8 mouse cellular contexts compared by ENCODE assay signal in genomic region chr5:139956859-139957258, GRCm38 (mm10). TPM values are rescaled to one million over a fixed set of nuclear protein-coding genes. Genes with fewer than 3 reads are reported as not detected.
DNase-seq lines count a peak whose midpoint lies in the region; ATAC-seq lines count a peak whose summit lies in the region.

No protein-coding gene starts in this region.

- H3K4me3 ChIP-seq in midbrain, embryonic 11.5 days (ENCODE audit: low read depth, low read length), result no peak overlapping the region
- no peak overlapping the region for H3K4me3 ChIP-seq in midbrain, embryonic 10.5 days
- no peak overlapping the region for H3K4me3 ChIP-seq in forebrain, embryonic 11.5 days (ENCODE audit: low read depth, low read length)

- intact Hi-C loops in left cerebral cortex, postnatal 25 days (cut with DNase I), result no loop called here

- no peak overlapping the region for H3K4me2 ChIP-seq in midbrain, embryonic 11.5 days
- no peak overlapping the region for H3K4me2 ChIP-seq in forebrain, embryonic 11.5 days (ENCODE audit: low read depth, low read length, severe bottlenecking)

- 75% methylated on average over 10 of the region's 10 CpGs for WGBS in midbrain, embryonic 11.5 days
- 82% methylated on average over 10 of the region's 10 CpGs for WGBS in midbrain, embryonic 10.5 days
- 68% methylated on average over 10 of the region's 10 CpGs for WGBS in forebrain, embryonic 11.5 days

- H3K27ac ChIP-seq in midbrain, embryonic 11.5 days (ENCODE audit: low read depth, low read length), result no peak overlapping the region
- H3K27ac ChIP-seq in midbrain, embryonic 10.5 days (replicated peaks), result no peak overlapping the region
- no peak overlapping the region for H3K27ac ChIP-seq in forebrain, embryonic 11.5 days (ENCODE audit: low read depth, low read length)

- H3K4me1 ChIP-seq in midbrain, embryonic 11.5 days (ENCODE audit: control insufficient read depth, insufficient read depth, low read length), result no peaks in the 10 kb centered on the region
- H3K4me1 ChIP-seq in midbrain, embryonic 10.5 days, result peaks cover 16% of the 10 kb centered on the region
- no peaks in the 10 kb centered on the region for H3K4me1 ChIP-seq in forebrain, embryonic 11.5 days (replicated peaks; ENCODE audit: control insufficient read depth, insufficient read depth, low read length)

- ATAC-seq in midbrain, embryonic 11.5 days (ENCODE audit: low FRiP score), result no peak
- ATAC-seq in forebrain, embryonic 11.5 days (replicated peaks; ENCODE audit: low FRiP score), result no peak
- ATAC-seq in megakaryocyte progenitor cell, adult 5-6 weeks (replicated peaks; ENCODE audit: poor library complexity), result peak; percentile 90

- DNase-seq in midbrain, embryonic 11.5 days (ENCODE audit: low spot score, missing footprints), result peak; percentile 23
- DNase-seq in midbrain, embryonic 10.5 days (ENCODE audit: low spot score), result no peak
- peak; percentile 62 for DNase-seq in forebrain, embryonic 11.5 days (ENCODE audit: low spot score)
- peak; percentile 17 for DNase-seq in kidney, adult 18-20 months
- DNase-seq in spleen, adult 12 weeks (ENCODE audit: low spot score), result no peak
- no peak for DNase-seq in left cerebral cortex, postnatal 25 days (ENCODE audit: low spot score in 2 of 2)
- DNase-seq in cerebellum, adult 11-12 months, result no peak

- H3K36me3 ChIP-seq in midbrain, embryonic 11.5 days (ENCODE audit: control insufficient read depth, insufficient read depth, low read length), result no peaks in the 10 kb centered on the region
- H3K36me3 ChIP-seq in midbrain, embryonic 10.5 days, result no peaks in the 10 kb centered on the region
- H3K36me3 ChIP-seq in forebrain, embryonic 11.5 days (ENCODE audit: control insufficient read depth, insufficient read depth, low read length), result no peaks in the 10 kb centered on the region

- H3K9ac ChIP-seq in midbrain, embryonic 11.5 days (ENCODE audit: low read length), result no peak overlapping the region
- H3K9ac ChIP-seq in forebrain, embryonic 11.5 days (ENCODE audit: low read length), result no peak overlapping the region

- no peaks in the 10 kb centered on the region for H3K27me3 ChIP-seq in midbrain, embryonic 11.5 days (ENCODE audit: control insufficient read depth, insufficient read depth, low read length)
- H3K27me3 ChIP-seq in midbrain, embryonic 10.5 days (ENCODE audit: low read depth, poor library complexity, severe bottlenecking), result no peaks in the 10 kb centered on the region
- H3K27me3 ChIP-seq in forebrain, embryonic 11.5 days (ENCODE audit: control insufficient read depth, insufficient read depth, low read length), result no peaks in the 10 kb centered on the region

- H3K9me3 ChIP-seq in midbrain, embryonic 11.5 days (ENCODE audit: control insufficient read depth, low read length), result no peaks in the 10 kb centered on the region
- H3K9me3 ChIP-seq in midbrain, embryonic 10.5 days (replicated peaks), result no peaks in the 10 kb centered on the region
- H3K9me3 ChIP-seq in forebrain, embryonic 11.5 days (ENCODE audit: control insufficient read depth, low read length), result no peaks in the 10 kb centered on the region

RNA-seq across cellular contexts. Expression of gene Elfn1, which starts 49.1 kb away (rescaled TPM):
- 0.77 and 1.0 TPM in 2 replicates for polyA plus RNA-seq in midbrain, embryonic 11.5 days (2014; fragmentation: Nextera tagmentation; extraction: Ambion mirVana)
- 0.14 and 0.48 TPM in 2 replicates for polyA plus RNA-seq in midbrain, embryonic 10.5 days (2016; fragmentation: Nextera tagmentation; extraction: Ambion mirVana)
- 0.52 and 0.93 TPM in 2 replicates for polyA plus RNA-seq in forebrain, embryonic 11.5 days (2014; fragmentation: Nextera tagmentation; extraction: Ambion mirVana)
- total RNA-seq in megakaryocyte progenitor cell, adult 5-6 weeks (2015), result 0.02 TPM in 1 of 2 replicates, not detected in the other
- total RNA-seq in megakaryocyte progenitor cell, adult 5-6 weeks (2017), result not detected in 2 replicates
- total RNA-seq in left cerebral cortex, postnatal 25 days (2021), result 10 to 100 TPM; 35.0 to 37.6 TPM

Comparison
In these comparisons a context has a peak if more than half of its experiments do, and no peak if none do; other contexts are left out.
1. DNase-seq: peak in midbrain, embryonic 11.5 days (single experiment), forebrain, embryonic 11.5 days (single experiment) and kidney, adult 18-20 months (single experiment); none in midbrain, embryonic 10.5 days (single experiment), spleen, adult 12 weeks (single experiment), left cerebral cortex, postnatal 25 days (0 of 2) and cerebellum, adult 11-12 months (single experiment).